Mouse (Mus musculus) brain, adult 2 months (tissue): ENCODE results near the gene A330070K13Rik.

Source experiments
- DNase-seq: peaks from one replicate; pipeline ENCODE4 v3.0.0; 2011; ENCODE audit warnings: low read depth, low spot score

Gene A330070K13Rik

GRCm38 (mm10) chr5:130384222-130384912 lies at the start of gene A330070K13Rik:
TSS of gene A330070K13Rik (minus strand) at chr5:130384631.
- peak; percentile 73 for DNase-seq

DNA sequence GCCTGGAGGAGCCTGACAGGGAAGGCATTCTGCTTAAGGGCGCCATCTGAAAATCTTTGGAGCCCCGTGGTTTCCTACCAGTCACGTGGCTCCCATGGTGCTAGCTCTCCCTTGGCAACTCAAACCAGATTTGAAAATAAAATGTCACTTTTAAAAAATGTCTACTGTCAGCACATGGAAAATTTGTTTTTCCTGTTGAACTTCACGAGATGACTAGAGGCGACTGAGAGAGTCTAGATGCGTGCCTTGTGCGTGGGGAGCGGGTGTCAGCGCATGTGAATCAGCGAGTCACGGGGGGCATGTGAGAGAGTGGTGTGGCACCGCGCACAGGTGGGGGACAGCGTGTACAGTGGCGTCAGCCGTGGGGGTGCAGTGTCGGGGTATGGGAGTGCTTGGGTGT lies 27.1 kb upstream of the A330070K13Rik start:
- DNase-seq, result peak; percentile 60

GRCm38 (mm10) chr5:130409706-130410105 lies 25.3 kb upstream of the A330070K13Rik start:
- peak; percentile 54 for DNase-seq

DNA sequence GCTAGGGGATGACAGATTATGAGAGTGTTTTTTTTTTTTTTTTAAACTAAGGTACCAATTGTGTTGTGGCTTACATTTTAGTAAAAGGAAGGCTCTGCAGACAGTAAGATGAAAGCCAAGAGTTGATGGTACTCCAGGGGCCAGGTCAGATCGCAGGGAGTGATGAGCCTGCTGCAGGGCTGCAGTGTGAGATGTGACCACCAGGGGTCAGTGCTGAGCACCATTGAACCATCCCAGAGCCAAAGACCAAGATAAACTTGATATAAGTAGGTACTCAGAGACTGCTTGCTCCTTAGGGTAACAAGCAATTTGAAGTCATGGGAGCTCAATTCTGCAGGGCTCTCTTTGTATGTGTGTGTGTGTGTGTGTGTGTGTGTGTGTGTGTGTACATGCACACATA lies 20.8 kb upstream of the A330070K13Rik start:
- DNase-seq, result peak; percentile 71

DNA sequence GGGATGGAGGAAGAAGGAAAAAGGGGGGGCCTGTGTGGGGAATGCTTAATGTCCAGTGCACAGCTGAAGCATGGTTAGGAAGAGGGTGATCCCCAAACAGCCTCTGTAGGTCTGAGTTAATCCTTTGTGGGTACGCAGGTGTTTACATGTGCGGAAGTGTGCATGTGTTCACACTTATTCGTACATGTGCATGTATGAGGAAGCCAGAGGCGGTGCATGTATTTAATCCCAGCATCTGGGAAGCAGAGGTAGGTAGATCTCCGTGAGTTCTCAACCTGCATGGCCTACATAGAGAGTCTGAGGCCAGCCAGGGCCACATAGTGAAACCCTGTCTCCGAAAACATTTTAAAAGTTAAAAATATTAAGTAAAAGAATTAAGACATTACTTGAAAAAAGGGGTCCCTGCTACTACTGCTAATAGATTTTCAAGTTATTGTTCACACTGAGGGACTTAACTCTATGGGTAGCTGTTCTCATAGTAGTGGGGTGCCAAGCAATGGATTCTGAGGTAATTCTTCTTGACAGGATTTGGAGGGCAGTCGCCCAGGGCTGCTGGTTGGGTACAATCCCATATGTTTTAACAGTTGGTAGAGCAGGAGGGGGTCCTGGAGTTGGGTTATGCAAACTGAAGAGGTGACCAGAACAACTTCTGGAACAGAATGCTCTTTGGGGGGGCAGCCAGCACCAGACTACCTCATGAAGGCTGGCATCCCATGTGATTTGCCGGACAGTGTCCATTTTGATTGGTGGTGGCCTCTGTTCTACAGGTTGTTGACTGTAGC lies 15.9 kb upstream of the A330070K13Rik start:
- peak; percentile 98 for DNase-seq

DNA sequence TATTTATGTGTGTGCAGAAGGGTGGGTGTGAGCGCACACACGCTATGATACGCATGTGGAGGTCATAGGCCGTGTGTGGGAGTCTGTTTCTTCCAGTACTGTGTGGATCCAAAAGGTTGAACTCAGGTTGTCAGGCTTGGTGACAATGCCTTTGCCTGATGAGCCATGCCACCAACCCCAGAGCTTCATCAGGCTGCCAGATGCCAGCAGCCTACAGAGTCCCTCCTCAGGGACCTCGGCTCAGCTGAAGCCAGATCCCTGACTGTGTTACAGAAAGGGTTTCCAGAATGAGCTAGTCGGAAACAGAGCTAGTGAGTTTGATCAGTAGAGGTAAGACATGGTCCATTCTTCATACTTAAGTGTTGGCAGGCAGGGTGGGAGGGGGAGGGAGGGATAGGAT lies 10.7 kb upstream of the A330070K13Rik start:
- no peak for DNase-seq

- no peak for DNase-seq
These were observed 10.0 kb upstream of the A330070K13Rik start for GRCm38 (mm10) chr5:130394386-130394785.

- DNase-seq, result peak; percentile 36
These were observed 9.4 kb upstream of the A330070K13Rik start for GRCm38 (mm10) chr5:130393618-130394355.

DNA sequence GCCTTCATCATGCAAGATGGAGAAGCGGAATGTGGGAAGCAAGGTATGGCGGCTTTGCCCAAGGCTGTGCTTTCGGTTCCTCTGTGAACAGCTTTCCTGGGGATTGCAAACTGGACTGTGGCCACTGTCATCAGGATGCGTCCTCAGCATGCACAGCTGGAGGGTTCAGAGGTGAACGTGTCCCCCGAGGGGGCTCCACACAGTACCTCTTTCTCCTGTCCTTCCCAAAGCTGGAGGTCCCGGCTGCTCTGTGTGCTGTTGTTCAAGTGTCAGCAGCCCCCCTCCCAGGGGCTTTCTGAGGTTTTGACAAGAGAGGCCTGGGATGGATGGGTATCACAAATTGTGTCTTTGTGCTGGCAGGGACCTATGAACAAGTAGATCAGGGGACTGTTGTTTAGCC lies 2.0 kb upstream of the A330070K13Rik start:
- no peak for DNase-seq

DNA sequence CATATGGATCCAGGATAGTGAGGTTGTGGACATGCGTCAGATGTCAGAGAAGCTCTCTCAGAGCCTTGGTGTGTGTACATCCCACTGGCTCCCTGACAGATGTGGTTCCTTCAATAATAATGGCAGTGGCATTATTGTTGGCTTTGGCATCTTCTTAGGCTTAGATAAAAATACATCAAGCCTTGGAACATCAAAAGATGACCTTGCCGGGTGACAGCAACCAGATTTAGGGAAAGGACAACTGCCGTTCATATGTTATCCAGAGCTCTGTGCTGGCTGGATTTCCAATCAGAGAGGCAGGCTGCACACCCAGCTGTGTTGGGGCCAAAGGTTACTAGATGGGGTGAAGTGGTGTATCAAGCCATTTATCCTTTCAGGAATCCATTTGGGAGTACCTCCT lies 9.0 kb downstream of the A330070K13Rik start:
- no peak for DNase-seq

GRCm38 (mm10) chr5:130369237-130369636 lies 15.2 kb downstream of the A330070K13Rik start, which contains the start of gene Caln1:
TSS of gene Caln1 (plus strand) at chr5:130369455.
- DNase-seq, result peak; percentile 96

DNA sequence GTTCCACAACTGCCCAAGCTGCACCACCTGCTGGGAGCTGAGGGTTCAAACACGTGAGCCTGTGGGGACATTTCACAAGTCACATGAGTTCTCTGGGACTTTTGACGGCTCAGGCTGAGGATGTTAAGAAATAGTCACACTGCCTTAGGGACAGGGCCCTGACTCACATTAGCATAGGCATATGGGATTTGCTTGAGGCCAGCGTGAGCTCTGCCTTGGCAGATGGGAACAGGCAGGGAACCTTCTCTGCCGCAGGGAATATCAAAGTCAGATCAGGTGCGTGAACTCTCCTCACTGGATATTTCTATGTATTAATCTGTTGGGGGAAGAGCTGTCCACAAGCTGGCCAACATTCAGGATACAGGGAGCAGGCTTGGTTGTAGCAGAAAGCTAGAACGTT lies 16.2 kb downstream of the A330070K13Rik start:
- DNase-seq, result peak; percentile 93

- DNase-seq, result no peak
These were observed 20.7 kb downstream of the A330070K13Rik start for GRCm38 (mm10) chr5:130363773-130364172.

GRCm38 (mm10) chr5:130363111-130363510 lies 21.3 kb downstream of the A330070K13Rik start:
- no peak for DNase-seq

DNA sequence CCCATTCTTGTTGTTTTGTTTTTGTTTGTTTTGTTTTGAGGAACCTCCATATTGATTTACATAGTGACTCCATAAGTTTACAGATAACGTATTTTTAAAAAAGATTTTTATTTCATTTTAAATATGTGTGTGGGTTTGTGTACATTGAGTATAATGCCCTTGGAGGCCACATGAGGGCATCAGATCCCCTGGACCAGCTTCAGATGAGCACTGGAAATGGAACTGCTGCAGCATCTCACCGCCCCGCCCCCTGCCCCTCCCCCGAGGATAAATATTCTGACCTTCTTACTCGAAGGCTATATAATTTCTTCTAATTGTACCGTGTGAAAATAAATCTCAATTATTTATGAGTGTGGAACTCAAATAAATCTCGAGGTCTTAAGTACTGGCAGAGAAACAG lies 29.2 kb downstream of the A330070K13Rik start:
- DNase-seq, result peak; percentile 62

DNA sequence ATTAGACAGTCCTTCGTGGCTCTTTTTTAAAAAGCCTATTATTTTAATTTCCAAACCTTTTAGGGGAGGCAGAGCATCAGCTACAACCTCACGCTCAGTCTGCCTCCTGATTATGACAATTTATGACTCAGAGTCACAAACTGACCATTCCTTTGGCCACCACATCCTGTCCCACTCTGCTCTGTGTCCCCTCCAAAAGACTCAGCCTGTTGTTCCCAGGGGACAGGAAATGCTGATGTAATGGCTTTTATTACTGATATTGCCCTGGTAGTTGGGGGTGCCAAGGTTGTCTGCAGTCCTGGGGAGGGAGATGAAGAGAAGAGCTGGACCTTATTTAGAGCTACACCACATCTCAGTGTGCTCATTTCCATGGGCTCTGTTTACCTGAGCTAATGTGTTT lies 38.6 kb downstream of the A330070K13Rik start:
- DNase-seq, result no peak

- no peak for DNase-seq
These were observed 39.4 kb downstream of the A330070K13Rik start for GRCm38 (mm10) chr5:130344999-130345398.

DNA sequence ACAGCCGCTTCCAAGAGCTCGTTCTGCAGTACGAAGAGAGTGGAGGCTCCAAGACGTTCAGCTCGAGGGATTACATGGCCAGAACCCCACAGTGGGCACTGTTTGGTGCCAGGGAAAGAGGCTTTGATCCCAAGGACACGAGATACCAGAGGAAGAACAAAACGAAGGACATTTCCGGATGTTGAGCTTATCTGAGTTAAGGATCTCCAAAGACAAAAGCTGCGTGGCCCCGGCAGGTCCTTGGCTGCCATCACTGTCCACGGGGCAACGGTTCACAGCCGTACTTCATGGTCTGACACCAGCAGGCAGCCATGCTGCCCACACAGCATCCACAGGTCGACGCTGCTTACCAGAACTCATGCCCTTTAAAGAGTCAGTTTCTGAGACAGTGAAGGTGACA lies 43.8 kb downstream of the A330070K13Rik start:
- no peak for DNase-seq

GRCm38 (mm10) chr5:130335462-130335861 lies 49.0 kb downstream of the A330070K13Rik start:
- DNase-seq, result no peak

- peak; percentile 72 for DNase-seq
These were observed 50.5 kb downstream of the A330070K13Rik start for GRCm38 (mm10) chr5:130333971-130334370.

- peak; percentile 93 for DNase-seq
These were observed 50.9 kb downstream of the A330070K13Rik start for GRCm38 (mm10) chr5:130333566-130333965.

DNA sequence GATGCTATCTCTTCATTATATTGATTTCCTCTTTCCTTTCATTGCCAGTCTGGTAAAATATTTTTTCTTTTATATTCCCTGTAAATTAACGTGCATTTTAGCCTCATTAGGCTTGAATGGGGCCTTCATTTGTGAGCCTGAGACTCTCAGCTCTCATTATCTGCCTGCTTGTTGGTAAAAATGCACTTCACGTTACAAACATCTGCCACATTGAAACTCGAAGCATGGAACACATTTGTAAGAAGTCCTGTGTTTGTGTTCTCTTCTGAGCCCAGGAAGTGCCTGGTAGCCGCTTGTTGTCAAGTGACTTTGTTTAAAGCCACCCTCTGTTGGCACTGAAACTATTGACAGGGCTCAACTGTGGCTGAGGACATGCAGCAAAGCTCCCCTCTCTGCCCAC lies 53.2 kb downstream of the A330070K13Rik start:
- DNase-seq, result peak; percentile 48
